Mouse (Mus musculus) limb, embryonic 13.5 days (tissue): ENCODE measurements at regions not wholly inside any gene's neighbourhood (a gene's known extent, or its start where the extent isn't known, plus 50 kb on each side); places are given as distances from the start of the nearest gene placed in this dataset.

ENCODE experiments used
- ATAC-seq: fragments of 200-750 bp; cut with Nextera tagmentation; 2 replicates; pipeline ENCODE4 v1.8.0; 2017; ENCODE audit warnings: low read depth, moderate number of reproducible peaks, moderate TSS enrichment; ENCODE audit not compliant: low FRiP score
- H3K27ac ChIP-seq: fragments of 300-500 bp; sonication (generic); 2 replicates; pipeline ENCODE4 v1.5.1; 2015; ENCODE audit warnings: inconsistent platforms, mild to moderate bottlenecking, moderate library complexity
- H3K27me3 ChIP-seq: fragments of 300-500 bp; sonication (generic); 2 replicates; pipeline ENCODE4 v1.6.1; 2015; ENCODE audit warnings: mild to moderate bottlenecking, inconsistent platforms
- H3K36me3 ChIP-seq: fragments of 300-500 bp; sonication (generic); 2 replicates; pipeline ENCODE4 v1.6.1; 2015; ENCODE audit warnings: inconsistent platforms, mild to moderate bottlenecking, moderate library complexity
- H3K4me1 ChIP-seq: fragments of 300-500 bp; sonication (generic); 2 replicates; pipeline ENCODE4 v1.6.1; 2015; ENCODE audit warnings: inconsistent platforms
- H3K4me2 ChIP-seq: fragments of 300-500 bp; sonication (generic); replicated peaks from 2 replicates; pipeline ENCODE4 v1.6.1; 2015; ENCODE audit warnings: inconsistent platforms, mild to moderate bottlenecking, moderate library complexity
- H3K4me3 ChIP-seq: fragments of 300-500 bp; sonication (generic); 2 replicates; pipeline ENCODE4 v1.5.1; 2015; ENCODE audit warnings: moderate library complexity, mild to moderate bottlenecking, inconsistent platforms
- H3K9ac ChIP-seq: fragments of 300-500 bp; sonication (generic); 2 replicates; pipeline ENCODE4 v1.6.1; 2015; ENCODE audit warnings: mild to moderate bottlenecking, inconsistent platforms
- H3K9me3 ChIP-seq: fragments of 300-500 bp; sonication (generic); 2 replicates; pipeline ENCODE4 v1.6.1; 2016; ENCODE audit warnings: inconsistent platforms
- WGBS: fragments of 180-500 bp; shearing (Covaris S2); methylation state at CpG from one replicate; pipeline ENCODE4 v1.1.7; 2015; 5-methylcytosine and 5-hydroxymethylcytosine counted together

DNA sequence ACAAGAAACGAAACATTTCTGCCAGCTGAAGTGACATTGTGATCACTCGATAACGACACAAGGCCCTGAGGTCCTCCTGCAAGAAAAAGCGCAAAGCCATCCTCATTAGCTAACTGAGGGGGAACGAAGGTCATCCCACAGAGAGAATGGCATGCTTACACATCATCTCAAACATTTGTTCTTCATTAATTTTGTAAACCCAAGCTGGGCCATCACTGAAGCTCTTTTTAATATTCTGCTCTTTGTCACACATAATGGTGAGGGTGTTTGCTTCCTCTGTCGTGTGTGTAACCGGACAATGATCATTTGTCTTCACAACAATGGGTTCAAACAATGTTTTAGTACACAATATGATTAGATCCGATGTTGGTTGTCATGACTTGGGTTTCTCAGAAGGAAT, 1217.9 kb downstream of the Mat2b start:
- Histone ChIP-seq H3K27ac (no peak overlapping the region), H3K9ac (no peak overlapping the region)

GRCm38 (mm10) chr11:39453329-39453952, 1241.6 kb downstream of the Mat2b start:
- H3K9ac ChIP-seq, result no peak overlapping the region
- no peaks in the 10 kb centered on the region for H3K27me3 ChIP-seq
- H3K4me3 ChIP-seq, result no peak overlapping the region
- H3K9me3 ChIP-seq, result no peaks in the 10 kb centered on the region
- no peaks in the 10 kb centered on the region for H3K4me1 ChIP-seq
- H3K36me3 ChIP-seq, result no peaks in the 10 kb centered on the region
- no peak overlapping the region for H3K4me2 ChIP-seq
- peak; percentile 57; the same call in 1 of the 2 replicates for ATAC-seq
- H3K27ac ChIP-seq, result no peak overlapping the region
- 59% methylated on average over 5 of the region's 5 CpGs for WGBS

More for the DNA sequence above, 1217.9 kb downstream of the Mat2b start:
- Histone ChIP-seq H3K4me3 (no peak overlapping the region), H3K36me3 (no peaks in the 10 kb centered on the region), H3K4me2 (no peak overlapping the region), H3K9me3 (no peaks in the 10 kb centered on the region), H3K4me1 (no peaks in the 10 kb centered on the region), H3K27me3 (no peaks in the 10 kb centered on the region)
- no peak for ATAC-seq
- 66% methylated on average over 8 of the region's 8 CpGs for WGBS

GRCm38 (mm10) chr11:39446374-39446773, 1248.6 kb downstream of the Mat2b start:
- no peak overlapping the region for H3K4me3 ChIP-seq
- no peak for ATAC-seq
- no peak overlapping the region for H3K9ac ChIP-seq
- no peak overlapping the region for H3K27ac ChIP-seq
- H3K9me3 ChIP-seq, result no peaks in the 10 kb centered on the region
- no peaks in the 10 kb centered on the region for H3K27me3 ChIP-seq
- no peak overlapping the region for H3K4me2 ChIP-seq
- H3K4me1 ChIP-seq, result no peaks in the 10 kb centered on the region
- no peaks in the 10 kb centered on the region for H3K36me3 ChIP-seq
- 72% methylated on average over 2 of the region's 2 CpGs for WGBS

- no peaks in the 10 kb centered on the region for H3K36me3 ChIP-seq
- no peak overlapping the region for H3K9ac ChIP-seq
- no peaks in the 10 kb centered on the region for H3K27me3 ChIP-seq
- no peaks in the 10 kb centered on the region for H3K4me1 ChIP-seq
- H3K4me2 ChIP-seq, result no peak overlapping the region
- no peak overlapping the region for H3K4me3 ChIP-seq
- H3K9me3 ChIP-seq, result no peaks in the 10 kb centered on the region
- ATAC-seq, result no peak
- no peak overlapping the region for H3K27ac ChIP-seq
- WGBS, result 91% methylated on average over 2 of the region's 2 CpGs
Observed at GRCm38 (mm10) chr11:39411691-39412090, 1283.3 kb downstream of the Mat2b start.

- H3K4me2 ChIP-seq, result no peak overlapping the region
- H3K27me3 ChIP-seq, result no peaks in the 10 kb centered on the region
- no peaks in the 10 kb centered on the region for H3K36me3 ChIP-seq
- no peak overlapping the region for H3K27ac ChIP-seq
- no peaks in the 10 kb centered on the region for H3K4me1 ChIP-seq
- H3K4me3 ChIP-seq, result no peak overlapping the region
- H3K9ac ChIP-seq, result no peak overlapping the region
- no peaks in the 10 kb centered on the region for H3K9me3 ChIP-seq
- ATAC-seq, result no peak
- WGBS, result 81% methylated on average over 2 of the region's 2 CpGs
Observed at GRCm38 (mm10) chr11:39411182-39411581, 1283.8 kb downstream of the Mat2b start.

DNA sequence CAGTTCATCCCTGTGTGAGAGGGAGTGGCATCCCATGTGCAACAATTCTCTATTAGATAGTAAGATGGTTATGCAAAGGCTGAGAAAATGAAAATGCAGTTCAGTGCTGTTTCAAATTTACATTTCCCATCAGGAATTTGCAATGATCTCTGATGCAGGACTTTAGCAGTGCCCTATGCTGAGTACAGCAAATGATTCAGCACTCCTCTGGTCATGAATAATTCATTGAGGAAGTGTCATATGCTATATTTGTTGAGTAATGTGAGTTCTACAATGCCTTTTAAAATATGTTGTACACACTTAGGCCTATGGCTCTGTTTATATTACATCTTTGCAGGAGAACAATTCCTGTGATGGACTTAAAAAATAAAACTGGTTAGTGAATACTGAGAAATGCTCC, 1330.2 kb downstream of the Mat2b start:
- H3K27ac ChIP-seq, result no peak overlapping the region
- no peak overlapping the region for H3K9ac ChIP-seq
- no peaks in the 10 kb centered on the region for H3K27me3 ChIP-seq
- no peak overlapping the region for H3K4me2 ChIP-seq
- H3K9me3 ChIP-seq, result no peaks in the 10 kb centered on the region
- ATAC-seq, result no peak
- no peaks in the 10 kb centered on the region for H3K4me1 ChIP-seq
- no peaks in the 10 kb centered on the region for H3K36me3 ChIP-seq
- H3K4me3 ChIP-seq, result no peak overlapping the region

DNA sequence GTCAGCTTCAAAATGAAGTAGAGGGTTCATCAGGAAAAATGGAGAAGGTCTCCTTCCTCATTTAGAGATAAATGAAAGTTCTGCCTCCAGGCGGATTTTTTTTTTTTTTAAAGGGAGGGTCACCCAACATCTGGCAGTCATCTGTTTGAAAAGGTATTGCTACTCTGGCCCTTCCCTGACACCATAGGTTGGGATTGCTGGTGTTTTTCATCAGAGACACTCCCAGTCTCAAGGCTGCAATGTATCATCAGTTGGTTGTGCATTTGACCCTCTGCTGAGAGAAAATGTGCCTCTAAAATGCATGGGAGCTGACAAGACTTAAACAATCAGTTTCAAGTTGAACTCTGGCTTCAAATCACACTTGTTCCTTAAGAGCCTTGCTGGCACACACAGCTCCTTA, 1344.4 kb downstream of the Mat2b start:
- ATAC-seq, result no peak
- Histone ChIP-seq H3K9me3 (no peaks in the 10 kb centered on the region), H3K4me3 (no peak overlapping the region), H3K27me3 (no peaks in the 10 kb centered on the region), H3K4me1 (no peaks in the 10 kb centered on the region), H3K9ac (no peak overlapping the region), H3K27ac (no peak overlapping the region), H3K4me2 (no peak overlapping the region), H3K36me3 (no peaks in the 10 kb centered on the region)
- WGBS, result 9% methylated on average over 1 of the region's 1 CpGs
